Mouse (Mus musculus): ENCODE measurements around the gene Tamm41.

DNA sequence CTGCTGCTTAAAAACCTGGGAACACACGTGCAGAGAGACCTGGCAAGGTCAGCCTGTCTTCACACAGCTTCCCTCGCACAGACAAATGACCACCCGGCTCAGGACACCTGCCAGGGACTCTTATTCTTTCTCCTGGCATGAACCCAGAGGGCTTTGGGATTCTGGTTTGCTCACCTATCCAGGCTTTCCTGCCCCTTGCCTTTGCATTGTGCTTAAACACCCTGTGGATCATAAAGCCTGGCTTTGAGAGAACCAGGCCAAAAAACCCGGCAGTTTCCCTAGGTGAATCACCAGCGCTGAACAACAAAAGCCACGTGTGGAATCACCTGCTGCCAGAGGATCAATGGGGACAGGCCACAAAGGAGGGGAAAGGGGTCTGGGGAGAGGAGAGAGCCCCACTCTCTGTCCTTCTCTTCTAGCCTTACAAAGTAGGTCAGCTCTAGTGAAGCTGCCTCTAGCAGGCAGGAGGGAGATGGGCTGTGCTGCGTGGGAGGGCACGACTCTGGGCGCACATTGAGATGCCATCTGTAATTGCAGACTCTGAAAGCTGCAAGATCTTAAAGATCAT is 47.7 kb upstream of the Tamm41 start:
- TF ChIP-seq POLR2A (IDR thresholded peaks at IDR 0.05; ENCODE audit: low read depth, low read length): no peak
- TF ChIP-seq CTCF (IDR thresholded peaks at IDR 0.05; ENCODE audit: borderline replicate concordance, insufficient read depth, low read length): no peak
